Mouse (Mus musculus) embryo, embryonic 11 days (tissue): ENCODE measurements at regions not wholly inside any gene's neighbourhood (a gene's known extent, or its start where the extent isn't known, plus 50 kb on each side); places are given as distances from the start of the nearest gene placed in this dataset.

Experiments used
- DNase-seq: peaks from one replicate; pipeline ENCODE4 v3.0.0-alpha.2; 2015

DNA sequence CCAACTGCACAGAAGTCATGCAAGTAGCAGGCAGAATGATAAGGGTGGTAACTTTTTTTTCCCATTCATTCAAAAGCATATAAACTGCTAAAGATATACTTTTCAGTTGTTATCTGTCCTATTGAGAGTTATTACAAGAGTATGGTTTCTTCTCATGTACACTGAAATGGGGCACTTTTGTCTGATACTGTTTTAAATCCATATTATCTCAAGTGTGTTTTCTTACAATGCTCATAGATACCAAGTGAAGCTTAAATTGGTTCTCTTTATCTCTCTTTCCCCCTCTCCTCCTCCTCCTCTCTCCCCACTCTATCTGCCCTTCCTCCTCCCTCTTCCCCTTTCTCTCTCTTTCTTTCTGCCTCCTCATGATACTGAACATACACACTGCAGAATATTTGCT, 584.8 kb upstream of the C030005K15Rik start:
- no peak for DNase-seq

DNA sequence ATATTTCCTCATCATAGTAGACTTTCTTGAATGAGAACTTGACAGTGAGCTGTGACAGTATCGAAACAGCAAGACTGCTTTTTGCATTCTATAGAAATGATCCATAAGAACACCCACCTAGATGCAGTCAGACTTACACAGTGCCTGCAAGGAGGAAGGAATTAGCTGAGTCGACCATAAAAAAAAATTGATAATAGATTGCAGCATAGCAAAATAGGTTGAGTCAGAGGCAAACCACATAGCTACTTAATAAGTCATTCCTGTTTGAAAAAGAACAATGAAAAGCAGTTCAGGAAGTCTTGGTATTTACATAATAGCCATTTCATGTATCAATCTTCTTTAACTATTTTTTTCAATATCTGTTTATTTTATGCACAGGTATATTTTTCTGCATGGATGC, 591.9 kb upstream of the C030005K15Rik start:
- no peak for DNase-seq

DNA sequence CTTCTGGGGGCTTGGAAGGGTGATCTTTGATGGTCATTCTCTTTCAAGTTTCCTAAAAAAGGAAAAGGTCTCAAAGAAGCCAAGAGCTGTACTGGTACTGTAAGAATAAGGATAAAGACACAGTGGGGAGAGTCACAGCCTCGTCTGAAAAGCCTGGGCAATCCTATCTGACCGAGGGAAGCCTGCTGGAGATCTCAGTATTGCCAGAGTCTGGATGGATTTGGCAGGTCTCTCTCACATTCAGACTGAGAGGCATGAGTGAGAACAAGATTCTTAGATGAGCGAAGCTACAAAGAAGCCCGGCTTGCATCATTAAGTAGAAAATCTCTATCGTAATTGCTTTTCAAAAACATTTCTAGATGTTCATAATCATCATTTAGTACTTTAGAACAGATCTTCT, 590.4 kb upstream of the Atp2b1 start:
- DNase-seq = no peak

DNA sequence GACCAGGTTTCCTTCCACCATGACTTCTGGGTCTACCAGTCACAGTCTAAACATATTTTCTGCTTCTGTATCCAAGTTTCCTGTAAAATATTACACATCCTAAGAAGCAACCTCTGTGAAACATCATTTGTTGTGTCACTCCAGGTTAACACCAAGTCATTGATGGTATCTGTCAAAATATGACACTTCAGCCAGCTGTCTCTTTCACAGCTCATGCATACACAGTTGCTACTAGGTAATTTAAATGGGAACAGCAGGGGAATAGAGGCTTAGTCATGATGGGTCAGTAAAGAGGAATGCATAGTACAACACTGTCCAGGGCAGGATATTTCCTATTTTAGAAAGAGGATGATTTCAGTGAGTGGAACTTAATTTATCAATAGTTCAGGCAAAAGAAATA, 589.6 kb upstream of the Atp2b1 start:
- DNase-seq = no peak

DNA sequence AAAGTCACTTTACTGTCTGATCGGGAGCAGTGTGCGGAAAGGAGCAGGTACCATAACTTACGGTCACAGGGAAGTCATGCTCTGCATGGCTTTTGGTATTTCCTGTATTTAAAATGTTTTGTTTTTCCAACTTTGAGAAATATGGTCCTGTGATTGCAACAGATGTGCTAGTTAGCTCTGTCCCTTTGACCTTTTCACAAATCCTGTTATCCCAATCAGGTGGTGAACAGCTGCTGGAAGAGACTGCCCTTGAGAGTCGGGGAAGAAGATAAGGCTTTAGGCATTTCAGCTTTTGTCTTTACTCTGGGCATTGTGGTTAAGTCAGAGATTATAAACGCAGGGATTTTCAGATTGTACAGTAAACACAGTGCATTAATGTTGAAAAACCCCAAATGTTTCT, 588.5 kb upstream of the Atp2b1 start:
- peak; percentile 3 for DNase-seq

DNA sequence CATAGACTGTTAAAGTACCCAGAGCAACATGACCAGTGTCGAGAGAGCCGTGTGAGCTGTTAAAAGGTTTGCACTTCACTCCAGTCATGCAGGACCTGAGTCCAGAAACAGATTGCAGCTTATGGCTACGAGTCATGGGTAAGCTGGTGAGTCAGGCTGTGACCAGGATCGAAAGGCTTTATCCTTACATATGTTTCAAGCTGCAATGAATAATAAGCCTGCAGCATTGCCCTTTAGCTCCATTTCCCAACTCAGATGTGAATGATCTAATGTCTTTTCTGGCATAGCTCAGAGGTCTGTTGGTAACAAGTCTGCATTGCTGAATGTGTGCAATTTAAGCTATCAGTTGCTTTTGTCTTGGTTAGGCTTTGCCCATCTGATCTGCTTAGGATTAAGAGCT, 581.5 kb upstream of the Atp2b1 start:
- no peak for DNase-seq

DNA sequence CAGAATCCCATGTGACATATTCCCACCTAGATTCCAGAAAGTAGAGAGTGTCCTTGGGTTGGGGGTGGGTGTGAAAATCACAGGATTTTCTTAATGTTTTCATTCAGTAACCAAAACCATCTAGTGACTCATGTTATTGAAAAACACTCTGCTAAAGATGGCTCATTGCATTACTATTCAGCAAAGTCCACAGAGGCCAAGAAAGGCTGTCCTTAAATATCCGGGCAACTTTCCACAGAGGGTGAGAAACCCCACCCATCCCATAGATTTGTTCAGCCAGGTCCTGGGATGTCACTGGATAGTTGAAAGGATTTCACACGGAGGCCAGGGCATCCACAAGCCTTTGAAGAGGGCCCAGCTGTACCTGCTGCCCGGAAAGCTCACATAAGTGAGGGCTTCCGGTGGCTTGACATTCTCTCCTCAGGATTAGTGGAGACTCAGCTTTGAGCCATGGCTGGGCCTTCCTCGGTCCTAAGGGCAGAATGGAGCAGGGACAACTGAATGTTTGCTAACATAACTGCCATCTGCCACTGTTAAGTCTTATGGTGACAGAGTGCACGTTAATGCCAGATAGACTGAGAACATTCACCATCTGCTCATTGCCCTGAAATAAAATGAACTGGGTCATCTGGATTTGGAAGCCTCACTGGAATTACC, 580.7 kb upstream of the Atp2b1 start:
- no peak for DNase-seq

DNA sequence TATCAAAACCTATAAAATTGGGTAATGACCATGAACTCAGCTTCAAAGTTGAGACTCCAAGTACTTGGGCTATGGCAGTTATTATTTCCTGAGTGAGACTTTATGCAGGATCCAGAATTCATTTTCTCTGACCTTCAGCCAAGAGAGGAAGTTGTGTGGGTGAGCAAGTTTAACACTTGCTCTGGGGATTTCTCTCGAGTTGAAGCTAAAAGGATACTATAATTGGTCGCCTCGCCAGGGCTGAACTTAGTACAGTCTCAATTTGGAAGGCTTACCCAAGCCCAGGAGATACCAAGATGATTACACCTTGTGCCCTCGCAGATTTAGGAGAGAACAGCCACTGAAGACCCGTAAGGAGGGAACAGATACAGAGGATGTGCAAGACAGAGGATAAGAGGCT, 570.4 kb upstream of the Atp2b1 start:
- DNase-seq = no peak

DNA sequence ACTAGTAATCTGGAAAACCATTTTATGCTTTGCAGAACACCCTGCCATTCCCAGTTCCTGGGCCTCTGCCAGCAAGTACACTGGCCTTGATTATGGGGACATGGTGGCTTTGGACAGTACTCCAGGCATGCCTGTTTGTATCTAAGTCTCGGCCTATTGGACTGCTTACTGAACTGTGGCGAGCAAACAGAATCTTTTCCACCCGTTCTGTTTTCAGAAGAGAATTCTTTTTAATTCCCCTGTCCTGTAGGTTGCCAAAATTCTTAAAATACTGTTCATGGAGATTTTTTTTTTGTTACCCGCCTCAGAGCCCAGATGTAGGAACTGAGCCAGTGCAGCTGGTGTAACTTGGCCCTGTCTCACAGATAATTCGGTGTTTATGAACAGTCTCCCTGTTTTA, 564.7 kb upstream of the Atp2b1 start:
- no peak for DNase-seq

DNA sequence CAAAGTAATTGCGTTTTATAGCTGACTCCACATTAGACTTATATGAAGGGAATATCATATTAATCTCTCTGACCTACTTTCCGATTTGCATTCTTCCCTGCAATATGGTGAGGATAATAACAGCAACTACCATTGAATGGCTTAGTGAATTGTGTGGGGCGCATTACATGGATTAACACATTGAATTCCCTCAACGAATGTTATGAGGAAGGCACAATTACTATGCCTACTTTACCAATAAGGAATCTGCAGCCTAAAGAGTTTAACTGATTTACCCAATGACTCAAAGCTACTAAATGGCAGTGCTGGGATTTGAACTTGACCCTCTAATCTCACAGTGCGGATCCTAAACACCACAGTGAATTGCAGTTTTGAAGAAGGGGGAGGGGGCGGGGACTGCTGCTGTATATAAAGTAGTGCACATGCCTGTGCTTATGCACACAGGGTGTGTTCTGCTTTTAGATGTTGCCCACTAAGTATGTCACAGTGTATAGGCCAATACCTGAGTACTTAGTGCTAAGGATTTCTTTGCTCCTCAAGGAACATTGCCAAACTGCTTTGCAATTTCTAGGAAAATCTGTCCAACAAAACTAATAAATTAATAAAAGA, 563.8 kb upstream of the Atp2b1 start:
- DNase-seq = no peak

DNA sequence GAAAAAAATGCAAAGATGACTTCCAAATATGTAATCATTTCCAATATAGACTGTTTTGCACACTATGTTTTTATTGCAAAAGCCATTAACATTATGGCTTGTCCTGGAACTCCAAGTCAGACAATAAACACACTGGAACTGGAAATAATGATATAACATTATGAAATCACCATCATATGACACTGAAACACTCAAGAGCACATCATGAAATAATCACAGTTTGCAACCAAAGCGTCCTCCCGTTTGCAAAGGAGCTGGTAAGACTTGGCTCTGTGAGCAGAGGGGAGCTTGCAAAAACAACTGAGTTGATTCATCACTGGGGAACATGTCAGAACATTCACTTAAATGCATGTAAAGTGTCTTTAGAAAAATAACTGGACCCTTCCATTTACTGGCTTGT, 562.1 kb upstream of the Atp2b1 start:
- no peak for DNase-seq

DNA sequence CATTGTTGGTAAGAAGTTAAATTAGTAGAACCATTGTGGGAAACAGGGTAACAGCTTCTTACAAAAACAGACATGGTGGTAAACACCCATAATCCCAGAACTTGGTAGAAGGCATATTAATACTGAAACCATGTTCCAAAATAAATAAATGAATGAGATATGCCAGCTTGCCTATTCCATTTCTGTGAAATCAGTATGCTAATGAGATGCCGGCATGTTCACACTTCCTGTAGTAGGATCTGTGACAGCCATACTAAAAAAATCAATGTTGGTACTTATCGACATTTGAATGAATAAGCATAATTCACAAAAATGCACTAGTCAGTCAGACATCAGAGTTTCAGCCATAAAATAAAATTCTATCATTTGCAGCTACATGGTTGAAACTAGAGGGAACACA, 559.7 kb upstream of the Atp2b1 start:
- DNase-seq = no peak

DNA sequence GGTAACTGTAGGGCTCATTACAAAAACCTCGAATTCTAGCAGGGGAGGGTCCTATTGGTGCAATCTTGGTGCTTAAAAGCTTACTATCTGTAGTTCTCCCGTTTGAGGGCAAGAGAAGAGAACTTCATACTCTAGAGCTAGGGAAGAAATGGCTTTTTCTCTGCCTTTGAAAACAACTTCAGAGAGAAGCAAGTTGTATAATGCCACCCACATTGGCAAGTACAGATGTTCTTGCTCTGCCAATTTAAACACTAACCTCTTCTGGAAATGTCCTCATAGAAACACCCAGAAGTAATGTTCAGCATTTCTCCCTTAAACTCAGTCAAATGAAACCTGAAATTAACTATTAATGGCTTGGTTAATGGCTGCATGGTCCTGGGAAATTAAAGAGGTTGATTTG, 549.6 kb upstream of the Atp2b1 start:
- DNase-seq = no peak

DNA sequence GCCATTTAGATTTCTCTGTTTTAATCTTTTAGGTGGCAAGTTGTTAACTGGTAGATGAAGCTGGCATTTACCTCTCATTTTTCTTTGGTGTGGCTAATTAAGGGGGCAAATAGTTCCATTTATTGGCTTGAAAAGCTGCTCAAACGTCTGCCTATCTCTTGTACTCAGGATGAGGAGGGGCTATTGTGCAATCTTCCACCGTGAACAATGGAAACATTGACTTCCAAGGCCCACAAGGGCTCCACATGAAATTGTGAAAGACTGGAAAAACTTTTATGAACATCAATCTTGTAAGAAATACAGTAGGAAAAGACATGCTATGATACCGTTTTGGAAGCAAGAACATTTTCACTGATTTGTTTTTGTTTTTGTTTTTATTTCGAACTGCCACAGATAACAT, 541.6 kb upstream of the Atp2b1 start:
- no peak for DNase-seq

DNA sequence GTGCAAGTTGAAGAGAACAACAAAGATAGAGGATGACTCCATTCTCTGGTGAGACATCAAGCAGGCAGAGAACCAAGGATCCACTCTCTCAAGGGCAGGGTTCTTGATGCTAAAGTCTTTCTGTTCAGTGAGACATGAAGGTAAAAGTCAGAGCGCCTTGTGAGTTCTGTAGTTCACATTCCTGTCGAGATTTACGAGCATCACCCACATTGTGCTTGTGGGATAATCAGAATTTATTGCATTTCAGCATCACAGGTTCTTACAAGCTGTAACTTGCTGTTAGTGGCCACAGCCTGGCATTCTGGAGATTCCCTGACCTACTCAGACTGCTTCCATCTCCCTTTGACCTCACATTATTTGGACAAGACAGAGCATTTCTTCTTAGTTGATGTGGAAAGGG, 540.9 kb upstream of the Atp2b1 start:
- peak; percentile 35 for DNase-seq

DNA sequence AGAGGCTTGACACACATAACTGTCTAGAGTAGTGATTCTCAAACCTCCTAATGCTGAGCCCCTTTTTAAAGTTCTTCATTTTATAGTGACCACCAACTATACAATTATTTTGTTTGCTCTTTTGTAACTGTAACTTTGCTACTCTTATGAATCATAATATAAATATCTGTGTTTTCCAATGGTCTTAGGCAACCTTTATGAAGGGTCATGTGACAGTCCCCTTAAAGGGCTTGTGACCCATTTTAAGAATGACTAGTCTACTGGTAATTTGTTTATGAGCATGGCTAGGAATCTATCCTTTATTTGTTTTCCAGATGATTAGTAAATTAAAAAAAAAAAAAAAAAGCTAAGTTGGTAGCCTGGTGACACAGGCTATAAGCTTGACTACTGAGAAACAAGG, 539.5 kb upstream of the Atp2b1 start:
- no peak for DNase-seq

DNA sequence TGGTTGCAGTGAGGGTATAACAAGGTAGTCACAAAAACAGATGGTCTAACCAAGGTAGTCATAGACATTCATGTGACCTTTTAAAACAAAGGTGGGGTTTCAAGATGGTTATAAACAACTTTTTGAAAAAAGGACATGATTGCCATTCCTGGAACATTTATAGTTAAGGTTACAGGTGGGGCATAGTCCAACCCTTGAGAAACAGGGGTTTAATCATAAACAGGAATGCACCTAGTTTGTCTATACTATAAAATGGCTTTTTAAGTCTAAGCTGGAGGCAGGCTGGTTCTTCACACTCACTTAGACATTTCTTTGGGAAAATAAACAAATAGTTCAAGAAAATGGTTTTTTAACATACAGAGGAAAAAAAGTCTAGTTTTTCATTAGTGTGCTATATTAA, 525.7 kb upstream of the Atp2b1 start:
- no peak for DNase-seq

DNA sequence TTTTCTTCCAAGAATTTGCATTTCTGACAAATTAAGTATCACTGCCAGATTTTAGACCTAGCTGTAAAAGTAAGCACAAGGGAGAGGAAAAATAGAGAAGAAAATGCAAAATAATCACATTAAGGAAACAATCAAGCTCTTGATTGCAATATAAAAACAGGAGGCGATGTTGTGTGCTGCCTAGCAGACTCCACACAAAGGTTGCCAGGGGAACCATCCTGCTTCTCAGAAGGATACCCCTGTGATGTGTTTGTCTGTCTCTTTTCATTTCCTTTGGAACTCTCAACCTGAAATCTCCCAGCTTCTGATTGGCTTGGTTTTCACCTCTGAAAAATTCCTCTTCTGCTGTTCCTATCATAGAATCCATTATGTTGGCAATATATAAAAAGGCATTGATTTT, 514.3 kb upstream of the Atp2b1 start:
- DNase-seq = peak; percentile 57

DNA sequence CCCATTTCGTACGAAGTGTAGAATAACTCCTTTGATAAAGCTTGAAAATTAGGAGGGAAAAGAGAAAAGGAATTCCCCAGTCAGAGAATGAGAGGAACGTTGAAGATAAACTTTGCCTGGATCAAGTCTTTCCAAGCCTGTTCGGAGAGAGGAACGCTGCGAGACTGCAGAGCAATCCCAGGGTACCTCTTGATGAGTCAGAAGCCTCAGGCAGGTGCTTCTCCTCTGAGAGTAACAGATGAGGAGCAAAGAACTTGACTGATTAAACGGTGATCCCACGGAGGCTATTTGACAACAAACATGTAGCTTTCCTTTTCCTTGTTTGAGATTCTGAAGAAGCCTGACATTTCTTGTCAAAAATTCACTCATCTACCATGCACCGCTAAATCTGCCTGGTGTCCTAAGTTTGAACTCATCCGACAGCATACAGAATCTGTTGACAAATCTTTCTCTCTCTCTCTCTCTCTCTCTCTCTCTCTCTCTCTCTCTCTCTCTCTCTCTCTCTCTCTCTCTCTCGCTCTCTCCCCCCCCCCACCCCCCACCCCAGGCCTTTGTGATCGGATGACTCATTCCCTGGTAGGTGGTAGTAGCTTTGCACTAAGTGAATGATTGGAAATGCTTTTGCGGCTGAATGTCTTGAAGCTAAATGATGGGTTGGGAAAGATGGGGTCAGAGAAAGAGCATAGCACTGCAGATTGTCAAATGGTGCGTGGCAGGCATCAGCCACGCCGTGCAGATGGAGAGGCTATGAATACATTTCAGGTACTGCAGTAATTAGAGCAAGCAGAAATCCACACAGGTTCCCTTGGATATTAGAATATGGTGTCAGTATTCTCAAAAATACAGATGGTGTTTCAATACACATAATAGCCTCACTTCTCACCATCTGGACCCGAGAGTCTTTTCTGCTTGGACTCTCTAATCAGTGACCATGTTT, 496.1 kb upstream of the Atp2b1 start:
- peak; percentile 11 for DNase-seq

DNA sequence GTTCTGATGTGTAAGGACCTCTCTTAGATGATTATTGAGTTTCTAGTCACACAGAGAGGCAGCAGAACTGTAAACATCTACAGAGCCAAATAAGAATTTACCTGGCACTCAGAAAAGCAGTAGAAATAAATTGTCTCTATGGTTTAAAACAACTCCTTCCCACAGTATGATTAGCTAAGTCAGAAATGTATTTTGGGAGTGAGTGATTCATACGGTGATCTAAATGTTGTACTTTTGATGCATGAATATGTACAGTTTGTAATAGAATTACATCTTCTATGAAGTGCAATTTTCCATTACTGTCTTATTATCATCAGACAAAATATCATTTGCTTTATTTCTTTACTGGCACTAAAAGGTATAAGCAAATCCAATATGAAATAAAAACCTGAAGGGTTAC, 489.8 kb upstream of the Atp2b1 start:
- no peak for DNase-seq

DNA sequence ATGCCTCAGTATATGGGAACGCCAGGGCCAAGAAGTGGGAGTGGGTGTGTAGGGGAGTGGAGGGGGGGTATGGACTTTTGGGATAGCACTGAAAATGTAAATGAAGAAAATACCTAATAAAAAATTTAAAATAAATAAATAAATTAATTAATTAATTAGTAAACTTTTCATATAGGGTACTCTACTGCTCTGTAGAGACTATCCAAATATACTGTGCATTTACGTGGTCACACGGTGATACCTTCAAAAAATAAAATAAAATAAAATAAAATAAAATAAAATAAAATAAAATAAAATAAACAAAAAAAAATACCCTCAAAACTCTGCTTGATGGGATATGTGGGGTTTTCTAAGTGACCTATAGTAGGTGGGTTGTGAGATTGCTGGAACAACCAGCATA, 479.2 kb upstream of the Atp2b1 start:
- DNase-seq = no peak

DNA sequence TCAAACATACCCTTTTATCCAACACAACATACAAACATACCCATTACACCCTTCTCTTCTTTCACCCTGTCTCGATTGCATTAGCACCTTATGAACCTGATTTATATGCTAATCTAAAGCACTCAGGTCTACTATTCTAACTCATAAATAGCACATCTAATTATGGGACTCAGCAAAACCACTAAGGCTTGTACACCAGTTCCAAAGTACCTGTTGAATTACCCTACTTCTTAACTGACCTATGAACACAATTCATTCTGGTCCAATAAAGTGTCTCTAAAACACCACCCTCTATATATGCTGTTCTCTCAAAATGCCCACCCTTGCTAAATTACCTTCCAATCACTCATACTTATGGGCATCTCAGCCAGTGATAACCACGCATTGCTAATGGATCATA, 452.7 kb upstream of the Atp2b1 start:
- DNase-seq = no peak

DNA sequence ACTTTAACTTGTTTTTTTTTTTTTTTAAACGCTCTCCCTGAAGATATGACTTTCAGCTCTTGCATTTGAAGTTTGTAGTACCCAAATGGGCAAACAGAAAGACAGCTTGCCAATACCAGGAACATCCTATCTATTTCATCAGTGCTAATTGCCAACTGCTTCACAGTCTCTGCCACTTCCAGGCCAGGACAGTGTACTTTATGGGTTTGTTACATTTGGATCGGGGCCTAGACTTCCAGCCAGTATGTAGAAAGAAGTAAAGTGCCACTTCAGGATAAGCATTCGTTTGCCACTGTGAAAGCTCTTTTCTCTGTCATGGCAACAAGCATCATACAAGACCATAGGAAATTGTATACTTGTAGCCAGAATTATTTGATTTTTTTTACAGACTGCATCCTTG, 439.6 kb upstream of the Atp2b1 start:
- no peak for DNase-seq
